Mouse (Mus musculus) myocyte (in vitro differentiated cells): ENCODE results near the gene Slc5a3. TPM values are rescaled to one million over a fixed set of nuclear protein-coding genes. Genes with fewer than 3 reads are reported as not detected.

Experiments
- H3K27me3 ChIP-seq: one replicate; pipeline ENCODE4 v1.6.1; 2011; ENCODE audit not compliant: control insufficient read depth, insufficient read depth, insufficient read length
- H3K36me3 ChIP-seq: one replicate; pipeline ENCODE4 v1.6.1; 2011; ENCODE audit not compliant: control insufficient read depth, insufficient read depth
- H3K4me2 ChIP-seq: one replicate; pipeline ENCODE4 v1.6.1; 2011; ENCODE audit warnings: low read depth, control low read depth
- H3K4me3 ChIP-seq: one replicate; pipeline ENCODE4 v1.5.1; 2011; ENCODE audit warnings: mild to moderate bottlenecking, control low read depth, moderate library complexity
- H3K79me2 ChIP-seq: one replicate; pipeline ENCODE4 v1.6.1; 2011; ENCODE audit not compliant: control insufficient read depth, insufficient read depth
- H3ac ChIP-seq: one replicate; pipeline ENCODE4 v1.6.1; 2011; ENCODE audit not compliant: control insufficient read depth, insufficient read length
- CEBPB ChIP-seq: IDR thresholded peaks from 2 replicates; pipeline ENCODE4 v1.6.1; 2011; ENCODE audit warnings: mild to moderate bottlenecking, moderate library complexity; ENCODE audit not compliant: poor library complexity, insufficient read depth, severe bottlenecking
- E2F4 ChIP-seq: IDR thresholded peaks from one replicate; pipeline ENCODE4 v1.6.1; 2011; ENCODE audit warnings: mild to moderate bottlenecking, control low read depth, moderate library complexity; ENCODE audit not compliant: insufficient read depth
- MAX ChIP-seq: IDR thresholded peaks from one replicate; pipeline ENCODE4 v1.6.1; 2011; ENCODE audit warnings: low read depth, mild to moderate bottlenecking, control low read depth
- MYOD1 ChIP-seq, 3 experiments: IDR thresholded peaks; one replicate each; pipeline ENCODE4 v1.6.1; 2011; ENCODE audit warnings: control low read depth in 2 of 3, low read depth in 2 of 3, mild to moderate bottlenecking in 2 of 3, moderate library complexity in 1 of 3; ENCODE audit not compliant: insufficient read length in 2 of 3, control insufficient read depth in 1 of 3
- MYOG ChIP-seq, 3 experiments: IDR thresholded peaks; one replicate each; pipeline ENCODE4 v1.6.1; 2011; ENCODE audit warnings: control low read depth in 2 of 3, low read depth in 2 of 3, mild to moderate bottlenecking in 2 of 3; ENCODE audit not compliant: insufficient read length in 2 of 3, control insufficient read depth in 1 of 3, insufficient read depth in 1 of 3
- POLR2A ChIP-seq: IDR thresholded peaks from one replicate; pipeline ENCODE4 v1.6.1; 2011; ENCODE audit warnings: low read depth, mild to moderate bottlenecking, control low read depth, moderate library complexity; ENCODE audit not compliant: insufficient read length
- POLR2AphosphoS2 ChIP-seq: IDR thresholded peaks from one replicate; pipeline ENCODE4 v1.6.1; 2011; ENCODE audit warnings: low read depth, control low read depth; ENCODE audit not compliant: insufficient read length
- REST ChIP-seq: IDR thresholded peaks from one replicate; pipeline ENCODE4 v1.6.1; 2011; ENCODE audit warnings: mild to moderate bottlenecking, control low read depth, moderate library complexity; ENCODE audit not compliant: insufficient read depth, insufficient read length
- SRF ChIP-seq: IDR thresholded peaks from one replicate; pipeline ENCODE4 v1.6.1; 2011; ENCODE audit warnings: low read depth; ENCODE audit not compliant: control insufficient read depth, insufficient read length
- TCF12 ChIP-seq: IDR thresholded peaks from one replicate; pipeline ENCODE4 v1.6.1; 2011; ENCODE audit warnings: mild to moderate bottlenecking, control low read depth; ENCODE audit not compliant: poor library complexity, insufficient read depth, severe bottlenecking
- TCF3 ChIP-seq: IDR thresholded peaks from one replicate; pipeline ENCODE4 v1.6.1; 2011; ENCODE audit warnings: low read depth, control low read depth; ENCODE audit not compliant: insufficient read length
- USF1 ChIP-seq: IDR thresholded peaks from one replicate; pipeline ENCODE4 v1.6.1; 2011; ENCODE audit warnings: low read depth, mild to moderate bottlenecking, control low read depth, moderate library complexity
- polyA plus RNA-seq: library from polyadenylated mRNA; unstranded; fragments of >200 nt; fragmentation: generic; extraction: Trizol; gene quantifications from one replicate; pipeline ENCODE4 v1.2.1, GENCODE M21; 2012; ENCODE audit warnings: missing spikeins

Gene Slc5a3
- polyA plus RNA-seq, 1 experiment = 1.2 TPM

DNA sequence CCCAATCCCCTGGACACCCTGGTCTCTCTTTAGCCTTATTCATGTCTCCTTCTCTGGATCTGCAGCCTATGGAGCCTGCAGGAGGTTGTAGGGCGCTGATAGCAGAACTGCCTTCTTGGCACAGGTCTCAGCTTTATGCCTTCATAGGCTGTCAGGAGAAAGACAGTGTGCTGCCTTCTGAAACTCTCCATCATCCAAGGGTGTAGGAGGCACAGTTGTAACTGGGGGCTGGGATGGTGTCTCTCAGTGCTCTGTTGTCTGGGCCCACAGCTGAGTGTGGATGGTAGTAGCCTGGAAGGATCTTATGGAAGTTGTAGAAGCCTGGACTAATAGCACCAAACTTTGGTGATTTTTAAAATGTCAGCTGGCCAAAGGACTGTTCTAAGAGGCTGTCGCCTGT is 46.8 kb downstream of the Slc5a3 start:
- H3K36me3 ChIP-seq = peaks cover 6% of the 10 kb centered on the region
- no peak overlapping the region for H3K4me3 ChIP-seq
- TF ChIP-seq POLR2AphosphoS2 (no peak), TCF3 (no peak), SRF (no peak), CEBPB (no peak)
- peaks cover 9% of the 10 kb centered on the region for H3K79me2 ChIP-seq
- H3ac ChIP-seq = no peak overlapping the region
- no peak overlapping the region for H3K4me2 ChIP-seq
- H3K27me3 ChIP-seq = no peaks in the 10 kb centered on the region

DNA sequence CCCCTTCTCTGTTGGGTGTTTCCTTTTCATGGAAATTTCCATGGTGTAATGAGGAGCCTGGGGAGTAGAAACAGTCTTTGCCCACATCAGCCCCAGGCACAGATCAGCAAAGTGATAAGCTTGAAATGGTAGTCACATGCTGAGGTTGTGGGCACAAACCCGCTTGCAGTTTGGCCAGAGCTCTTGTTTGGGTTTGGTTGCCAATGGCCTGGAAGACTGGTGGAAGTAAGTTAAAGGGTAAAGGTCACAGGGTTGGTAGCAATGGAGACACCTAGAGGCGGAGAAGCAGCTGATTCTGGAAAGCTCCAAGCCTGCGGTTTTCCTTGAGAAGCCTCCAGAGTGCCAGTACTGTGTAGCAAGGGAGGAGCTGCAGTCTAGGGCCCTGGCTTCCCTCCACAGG is 47.5 kb downstream of the Slc5a3 start:
- Histone ChIP-seq H3K4me3 (no peak overlapping the region), H3K27me3 (no peaks in the 10 kb centered on the region), H3ac (no peak overlapping the region), H3K79me2 (peaks cover 9% of the 10 kb centered on the region), H3K4me2 (no peak overlapping the region), H3K36me3 (peaks cover 6% of the 10 kb centered on the region)
- TF ChIP-seq POLR2A = no peak
- TF ChIP-seq MYOD1 (IDR thresholded peaks at IDR 0.05; ENCODE audit: control insufficient read depth in 1 of 3, insufficient read length in 2 of 3, low read depth in 2 of 3) = no peak
- no peak for TF ChIP-seq TCF12
- no peak for TF ChIP-seq REST
- TF ChIP-seq TCF3 = no peak
- TF ChIP-seq POLR2AphosphoS2 = no peak
- no peak for TF ChIP-seq MAX
- no peak for TF ChIP-seq MYOG (IDR thresholded peaks at IDR 0.05; ENCODE audit: control insufficient read depth in 1 of 3, insufficient read depth in 1 of 3, insufficient read length in 2 of 3, low read depth in 2 of 3)
- TF ChIP-seq E2F4 = no peak
- TF ChIP-seq CEBPB = no peak

DNA sequence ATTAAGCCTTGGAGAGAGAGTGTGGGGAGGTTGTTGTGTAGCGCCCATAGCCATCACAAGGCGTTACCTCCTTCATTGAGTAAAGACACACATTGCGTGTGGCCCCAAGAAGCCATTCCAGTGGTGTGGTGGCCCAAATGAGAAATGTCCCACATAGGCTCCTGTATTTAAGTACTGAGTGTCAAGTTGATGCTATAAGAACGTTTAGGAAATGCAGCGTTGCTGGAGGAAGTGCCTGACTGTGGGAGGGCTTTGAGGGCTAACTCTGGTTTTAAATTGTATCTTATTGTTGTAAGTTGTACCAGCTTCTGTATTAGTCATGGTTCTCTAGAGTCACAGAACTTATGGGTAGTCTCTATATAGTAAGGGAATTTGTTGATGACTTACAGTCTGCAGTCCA is 49.2 kb downstream of the Slc5a3 start:
- H3K79me2 ChIP-seq = peaks cover 9% of the 10 kb centered on the region
- H3ac ChIP-seq = no peak overlapping the region
- TF ChIP-seq MAX = no peak
- no peak for TF ChIP-seq E2F4
- TF ChIP-seq CEBPB = no peak
- no peak for TF ChIP-seq POLR2AphosphoS2
- TF ChIP-seq MYOG (IDR thresholded peaks at IDR 0.05; ENCODE audit: control insufficient read depth in 1 of 3, insufficient read depth in 1 of 3, insufficient read length in 2 of 3, low read depth in 2 of 3) = no peak
- TF ChIP-seq TCF3 = no peak
- no peak for TF ChIP-seq POLR2A
- no peak for TF ChIP-seq SRF
- TF ChIP-seq REST = no peak
- H3K36me3 ChIP-seq = peaks cover 6% of the 10 kb centered on the region
- no peak overlapping the region for H3K4me3 ChIP-seq
- no peak overlapping the region for H3K4me2 ChIP-seq
- H3K27me3 ChIP-seq = no peaks in the 10 kb centered on the region

DNA sequence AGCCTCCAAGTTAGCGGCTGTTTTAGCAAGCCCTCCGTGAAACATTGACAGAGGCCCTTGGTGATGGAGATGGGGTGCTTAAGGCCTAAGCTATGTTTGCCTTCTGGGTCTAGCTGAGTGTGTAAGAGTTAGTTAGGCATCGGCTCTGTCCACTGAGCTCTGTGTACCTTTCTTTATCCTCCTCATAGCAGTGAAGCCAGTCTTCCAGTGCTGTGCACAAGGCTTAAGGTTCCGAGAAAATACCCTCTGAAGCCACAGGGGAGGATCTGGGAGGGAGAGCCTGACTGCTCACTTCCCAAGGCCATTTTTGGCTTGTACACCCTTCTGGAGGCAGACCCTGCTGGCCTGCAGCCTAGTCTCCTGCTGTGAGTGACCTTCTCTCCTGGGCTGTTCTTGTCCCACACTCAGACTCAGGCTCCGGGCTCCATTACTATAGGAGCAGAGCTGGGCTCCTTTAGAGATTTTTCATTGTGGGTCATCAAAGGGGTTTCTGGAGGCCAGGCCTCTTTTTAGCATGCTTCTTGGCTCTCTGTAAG is 56.7 kb downstream of the Slc5a3 start:
- Histone ChIP-seq H3K4me2 (no peak overlapping the region), H3K27me3 (no peaks in the 10 kb centered on the region), H3K36me3 (no peaks in the 10 kb centered on the region), H3ac (no peak overlapping the region), H3K79me2 (no peaks in the 10 kb centered on the region), H3K4me3 (no peak overlapping the region)
- TF ChIP-seq REST (no peak), POLR2A (no peak), TCF12 (no peak), SRF (no peak), MYOG (IDR thresholded peaks at IDR 0.05; ENCODE audit: control insufficient read depth in 1 of 3, insufficient read depth in 1 of 3, insufficient read length in 2 of 3, low read depth in 2 of 3) (no peak), TCF3 (no peak), MAX (no peak), CEBPB (no peak), POLR2AphosphoS2 (no peak), USF1 (no peak), MYOD1 (IDR thresholded peaks at IDR 0.05; ENCODE audit: control insufficient read depth in 1 of 3, insufficient read length in 2 of 3, low read depth in 2 of 3) (no peak), E2F4 (no peak)

DNA sequence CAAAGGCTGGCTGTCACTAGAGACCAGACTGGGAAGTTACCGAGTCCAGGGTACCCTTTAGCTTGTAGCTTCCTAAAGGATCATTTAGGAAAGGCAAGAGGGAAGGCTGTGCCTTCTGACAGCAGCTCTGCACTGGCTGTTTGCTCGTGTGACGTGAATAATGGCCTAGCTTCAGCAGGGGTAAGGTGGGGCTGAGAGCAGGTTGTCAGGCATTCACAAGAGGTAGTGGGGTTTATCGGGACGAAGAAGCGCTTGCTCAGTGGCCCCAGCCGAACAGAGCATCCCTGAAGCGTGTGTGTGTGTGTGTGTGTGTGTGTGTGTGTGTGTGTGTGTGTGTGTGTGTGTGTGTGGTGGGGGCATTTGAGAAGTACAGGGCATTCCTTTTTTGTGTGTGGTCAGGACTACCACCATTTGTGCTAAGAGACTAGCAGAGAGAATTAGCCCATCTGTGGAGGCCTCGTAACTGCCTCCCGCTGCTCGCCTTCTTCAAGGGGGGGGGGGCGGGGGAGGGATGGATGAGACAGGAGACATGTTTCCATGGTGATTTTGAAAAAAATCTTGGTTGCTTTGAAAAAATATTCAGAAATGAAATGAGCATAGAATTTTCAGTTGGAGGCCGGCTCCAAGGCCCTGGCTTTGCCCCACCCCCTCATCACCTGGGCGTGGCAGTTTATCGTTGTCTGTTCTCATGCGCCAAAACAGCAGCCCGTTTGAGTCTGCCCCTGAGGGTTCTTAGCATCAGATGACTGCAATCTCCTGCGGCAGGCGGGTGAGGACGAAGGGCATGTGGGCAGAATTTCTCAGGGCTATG is 57.7 kb downstream of the Slc5a3 start:
- TF ChIP-seq E2F4 = no peak
- TF ChIP-seq POLR2A = no peak
- TF ChIP-seq SRF = no peak
- TF ChIP-seq REST = no peak
- no peak for TF ChIP-seq TCF3
- TF ChIP-seq TCF12 = no peak
- TF ChIP-seq MAX = no peak
- TF ChIP-seq USF1 = no peak
- TF ChIP-seq MYOG (IDR thresholded peaks at IDR 0.05; ENCODE audit: control insufficient read depth in 1 of 3, insufficient read depth in 1 of 3, insufficient read length in 2 of 3, low read depth in 2 of 3) = no peak
- no peak for TF ChIP-seq MYOD1 (IDR thresholded peaks at IDR 0.05; ENCODE audit: control insufficient read depth in 1 of 3, insufficient read length in 2 of 3, low read depth in 2 of 3)
- TF ChIP-seq POLR2AphosphoS2 = no peak
- Histone ChIP-seq H3ac (no peak overlapping the region), H3K27me3 (no peaks in the 10 kb centered on the region), H3K4me3 (no peak overlapping the region), H3K4me2 (no peak overlapping the region), H3K36me3 (no peaks in the 10 kb centered on the region), H3K79me2 (no peaks in the 10 kb centered on the region)
